Mouse (Mus musculus): Measurements from ENCODE around the gene Npy. TPM values are rescaled to one million over a fixed set of nuclear protein-coding genes. Genes with fewer than 3 reads are reported as not detected.

Gene Npy
- polyA plus RNA-seq, 1 experiment from 2014 or later = 3.0 TPM

- WGBS = 93% methylated on average over 6 of the region's 6 CpGs
- Histone ChIP-seq H3K27ac (ENCODE audit: low read depth, low read length) (no peak overlapping the region), H3K36me3 (ENCODE audit: control insufficient read depth, insufficient read depth, low read length) (no peaks in the 10 kb centered on the region), H3K27me3 (ENCODE audit: control insufficient read depth, insufficient read depth, low read length) (no peaks in the 10 kb centered on the region), H3K9me3 (ENCODE audit: control insufficient read depth, low read length) (no peaks in the 10 kb centered on the region), H3K4me2 (no peak overlapping the region), H3K9ac (ENCODE audit: low read length) (no peak overlapping the region), H3K4me1 (ENCODE audit: control insufficient read depth, insufficient read depth, low read length) (0 out of 2 replicates have a peak, but pooled peaks cover 2% of the 10 kb centered on the region), H3K4me3 (ENCODE audit: low read depth, low read length) (no peak overlapping the region)
- ATAC-seq (ENCODE audit: low FRiP score) (no peak), DNase-seq (ENCODE audit: low spot score, missing footprints) (no peak)
Measured at GRCm38 (mm10) chr6:49871071-49871470, 48.6 kb downstream of the Npy start.

- no peak overlapping the region for H3K9ac ChIP-seq (ENCODE audit: low read length)
- H3K27ac ChIP-seq (ENCODE audit: low read depth, low read length) = no peak overlapping the region
- DNase-seq (ENCODE audit: low spot score, missing footprints) = no peak
- H3K4me1 ChIP-seq (ENCODE audit: control insufficient read depth, insufficient read depth, low read length) = 0 out of 2 replicates have a peak, but pooled peaks cover 2% of the 10 kb centered on the region
- H3K9me3 ChIP-seq (ENCODE audit: control insufficient read depth, low read length) = no peaks in the 10 kb centered on the region
- no peaks in the 10 kb centered on the region for H3K36me3 ChIP-seq (ENCODE audit: control insufficient read depth, insufficient read depth, low read length)
- no peaks in the 10 kb centered on the region for H3K27me3 ChIP-seq (ENCODE audit: control insufficient read depth, insufficient read depth, low read length)
- no peak overlapping the region for H3K4me2 ChIP-seq
- ATAC-seq (ENCODE audit: low FRiP score) = no peak
- no peak overlapping the region for H3K4me3 ChIP-seq (ENCODE audit: low read depth, low read length)
- 84% methylated on average over 1 of the region's 1 CpGs for WGBS
Measured at GRCm38 (mm10) chr6:49873556-49873955, 51.0 kb downstream of the Npy start.

DNA sequence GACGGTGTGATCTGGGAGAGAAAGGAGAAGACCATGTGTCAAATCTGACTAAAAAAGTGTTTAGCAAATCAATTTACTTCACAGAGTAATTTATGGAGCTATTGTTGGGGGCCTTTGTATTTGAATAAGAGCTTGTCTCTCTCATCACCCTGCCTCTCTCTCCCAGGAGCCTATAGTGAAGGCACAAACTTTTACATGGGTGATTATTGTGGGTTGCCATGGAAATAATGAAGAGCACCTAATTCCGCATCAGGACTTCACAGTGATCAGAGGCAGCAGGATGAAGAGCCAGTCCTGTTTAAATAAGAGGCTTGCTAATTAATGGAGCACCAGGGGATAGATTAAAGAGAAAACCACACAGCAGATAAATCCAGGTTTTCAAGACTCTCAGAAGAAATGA lies 52.6 kb downstream of the Npy start:
- H3K27me3 ChIP-seq (ENCODE audit: control insufficient read depth, insufficient read depth, low read length) = no peaks in the 10 kb centered on the region
- no peaks in the 10 kb centered on the region for H3K36me3 ChIP-seq (ENCODE audit: control insufficient read depth, insufficient read depth, low read length)
- H3K27ac ChIP-seq (ENCODE audit: low read depth, low read length) = no peak overlapping the region
- no peak overlapping the region for H3K4me3 ChIP-seq (ENCODE audit: low read depth, low read length)
- DNase-seq (ENCODE audit: low spot score, missing footprints) (no peak), ATAC-seq (ENCODE audit: low FRiP score) (no peak)
- H3K9ac ChIP-seq (ENCODE audit: low read length) = no peak overlapping the region
- H3K4me1 ChIP-seq (ENCODE audit: control insufficient read depth, insufficient read depth, low read length) = 0 out of 2 replicates have a peak, but pooled peaks cover 2% of the 10 kb centered on the region
- H3K9me3 ChIP-seq (ENCODE audit: control insufficient read depth, low read length) = no peaks in the 10 kb centered on the region
- 24% methylated on average over 2 of the region's 2 CpGs for WGBS
- H3K4me2 ChIP-seq = no peak overlapping the region

DNA sequence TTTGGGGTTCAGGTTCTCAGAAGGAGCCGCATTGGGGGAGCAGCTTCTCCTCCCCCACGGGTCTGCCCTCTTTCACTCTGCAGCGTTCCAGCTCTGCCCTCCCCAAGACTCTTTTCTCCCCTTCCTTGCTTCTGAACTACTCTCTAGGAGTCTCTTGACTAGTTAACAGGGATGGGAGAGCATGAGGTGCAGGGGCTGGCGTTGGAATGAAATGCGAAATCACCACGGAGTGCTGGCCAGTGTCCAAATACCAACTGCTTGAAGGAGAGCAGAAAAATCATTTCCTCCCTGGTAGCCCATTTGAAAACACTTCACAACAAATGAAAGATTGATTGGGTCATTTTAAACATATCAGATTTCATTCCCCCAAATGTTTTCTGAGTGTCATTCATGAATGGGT lies 53.3 kb downstream of the Npy start:
- H3K9ac ChIP-seq (ENCODE audit: low read length) = no peak overlapping the region
- H3K36me3 ChIP-seq (ENCODE audit: control insufficient read depth, insufficient read depth, low read length) = no peaks in the 10 kb centered on the region
- H3K9me3 ChIP-seq (ENCODE audit: control insufficient read depth, low read length) = no peaks in the 10 kb centered on the region
- no peaks in the 10 kb centered on the region for H3K27me3 ChIP-seq (ENCODE audit: control insufficient read depth, insufficient read depth, low read length)
- H3K4me3 ChIP-seq (ENCODE audit: low read depth, low read length) = no peak overlapping the region
- DNase-seq (ENCODE audit: low spot score, missing footprints) (no peak), ATAC-seq (ENCODE audit: low FRiP score) (no peak)
- no peak overlapping the region for H3K27ac ChIP-seq (ENCODE audit: low read depth, low read length)
- H3K4me1 ChIP-seq (ENCODE audit: control insufficient read depth, insufficient read depth, low read length) = 0 out of 2 replicates have a peak, but pooled peaks cover 2% of the 10 kb centered on the region
- H3K4me2 ChIP-seq = no peak overlapping the region
- 91% methylated on average over 6 of the region's 6 CpGs for WGBS
